Mouse (Mus musculus): ENCODE measurements at regions not wholly inside any gene's neighbourhood (a gene's known extent, or its start where the extent isn't known, plus 50 kb on each side); places are given as distances from the start of the nearest gene placed in this dataset.

DNA sequence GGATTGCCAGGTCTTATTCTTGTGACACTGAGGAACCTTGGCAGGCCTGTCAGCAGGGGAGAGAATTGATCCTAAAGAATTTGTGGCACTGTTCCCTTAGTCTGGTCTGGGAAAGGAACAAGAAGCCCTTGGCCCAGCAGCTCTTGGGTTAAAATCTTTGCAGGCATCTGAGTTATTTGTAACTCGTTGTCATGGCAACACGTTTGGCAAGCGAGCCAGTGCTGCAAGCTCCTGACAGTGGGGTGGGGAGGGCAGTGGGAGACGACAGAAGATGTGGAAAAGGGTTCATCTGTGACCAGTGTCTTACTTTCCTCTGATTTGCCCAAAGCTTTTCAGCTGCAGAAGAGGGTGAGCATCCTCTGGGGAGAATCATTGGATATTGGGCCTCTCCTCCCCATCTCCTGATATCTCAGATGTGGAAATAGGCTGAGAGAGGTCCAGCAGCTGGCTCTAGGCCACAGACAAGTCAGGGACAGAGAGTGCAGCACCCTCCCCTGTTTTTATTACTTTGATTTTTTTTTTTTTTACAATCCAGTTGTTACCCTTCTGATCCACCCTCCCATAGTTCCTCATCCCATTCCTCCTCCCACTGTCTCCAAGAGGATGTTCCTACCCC, 92.4 kb upstream of the Huwe1 start:
- peak; percentile 90 for DNase-seq

Data from heart, adult 11 months (tissue).